Mouse (Mus musculus) CD8-positive naive resting alpha-beta T cell, adult 57 days (primary cell): ENCODE results near the gene Gm7075. TPM values are rescaled to one million over a fixed set of nuclear protein-coding genes. Genes with fewer than 3 reads are reported as not detected.

Source experiments
- total RNA-seq: library from RNA; stranded (reverse); gene quantifications from one replicate; pipeline ENCODE4 v1.2.4, GENCODE M21; 2023

Gm7075 gene
- total RNA-seq: not detected

DNA sequence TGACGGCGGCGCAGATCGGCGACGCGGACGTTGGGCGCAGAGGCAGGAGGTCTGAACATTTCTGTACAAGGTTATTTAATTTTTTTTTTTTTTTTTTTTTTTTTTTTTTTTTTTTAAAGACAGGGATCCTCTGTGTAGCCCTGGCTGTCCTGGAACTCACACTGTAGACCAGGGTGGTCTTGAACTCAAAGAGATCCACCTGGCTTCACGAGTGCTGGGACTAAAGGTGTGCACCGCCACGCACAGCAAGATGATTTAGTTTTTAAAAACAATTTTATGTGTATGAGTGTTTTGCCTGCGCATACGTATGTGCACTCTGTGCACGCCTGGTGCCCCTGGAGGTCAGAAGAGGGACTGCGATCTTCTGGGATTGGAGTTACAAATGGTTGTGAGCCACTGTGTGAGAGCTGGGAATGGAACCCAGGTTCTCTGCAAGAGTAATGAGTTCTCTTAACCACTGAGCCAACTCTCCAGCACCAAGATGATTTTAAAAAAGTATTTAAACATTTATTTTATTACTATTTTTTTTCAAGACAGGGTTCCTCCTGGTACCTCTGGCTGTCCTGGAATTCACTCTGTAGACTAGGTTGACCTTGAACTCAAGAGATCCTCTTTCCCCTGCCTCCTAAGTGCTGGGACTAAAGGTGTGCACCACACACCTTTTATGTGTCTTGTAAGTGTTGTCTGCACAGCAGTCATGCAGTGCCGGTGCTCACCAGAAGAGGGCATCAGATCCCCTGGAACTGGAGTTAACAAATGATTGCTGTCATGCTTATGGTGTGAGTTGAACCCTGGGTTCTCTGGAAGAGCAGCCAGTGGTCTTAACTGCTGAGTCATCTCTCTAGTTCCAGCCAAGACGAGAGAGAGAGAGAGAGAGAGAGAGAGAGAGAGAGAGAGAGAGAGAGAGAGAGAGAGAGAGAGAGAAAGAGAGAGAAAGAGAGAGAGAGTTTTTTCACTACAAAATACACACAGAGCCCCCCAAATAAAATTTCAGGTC lies at the start of gene Gm7075:
Gene Gm7075 (minus strand): TSS at position 51 of the 997 bp plus-strand sequence.

DNA sequence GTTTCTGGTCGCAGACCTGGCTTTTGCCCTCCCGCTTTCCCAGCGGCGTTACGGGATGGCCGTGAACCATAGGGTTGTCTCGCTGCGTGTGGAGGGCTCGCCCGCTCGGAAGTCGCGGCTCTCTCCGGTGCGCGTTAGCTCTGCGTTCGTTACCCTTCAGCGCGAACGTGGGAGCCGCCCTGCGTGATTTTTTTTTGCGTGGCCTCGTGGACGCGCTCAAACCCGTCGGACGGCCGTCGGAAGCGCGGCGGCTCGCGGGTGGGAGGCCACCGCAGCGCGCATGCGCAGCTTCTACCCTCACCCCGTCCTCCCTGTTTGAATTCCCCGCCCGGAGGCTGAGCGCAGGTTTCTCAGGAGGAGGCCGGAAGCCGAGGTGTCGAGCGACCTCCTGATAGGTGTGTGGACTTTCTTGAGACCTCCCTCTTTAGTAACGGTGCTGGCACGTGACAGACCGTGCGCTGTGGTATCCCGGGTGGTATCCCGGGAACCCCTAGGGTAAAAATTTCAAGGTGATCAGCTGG lies 8.3 kb upstream of the Gm7075 start, which contains the start of gene Ctnna3:
Gene Ctnna3 (plus strand): TSS at position 314 of the 521 bp plus-strand sequence.

GRCm38 (mm10) chr10:63382372-63383279 lies 39.0 kb downstream of the Gm7075 start, which contains the start of gene Dnajc12:
TSS of gene Dnajc12 (plus strand) at chr10:63382443.

GRCm38 (mm10) chr10:63381498-63382280 lies 39.9 kb downstream of the Gm7075 start, which contains the start of gene Sirt1:
TSS of gene Sirt1 (minus strand) at chr10:63381704.

Other genes starting within 250 kb of the Gm7075 start
- not detected for gene Mypn, start 217.8 kb downstream of the Gm7075 start, total RNA-seq
- 127 TPM for gene Herc4, start 178.0 kb downstream of the Gm7075 start, total RNA-seq
- gene Sirt1, start 40.1 kb downstream of the Gm7075 start, total RNA-seq: 54.6 TPM
- gene Dnajc12, start 39.3 kb downstream of the Gm7075 start, total RNA-seq: 2.8 TPM
- gene Ctnna3, start 8.3 kb upstream of the Gm7075 start, total RNA-seq: not detected